Mouse (Mus musculus) erythroid progenitor cell, adult 5-6 weeks (primary cell): ENCODE measurements around the gene Teddm2. TPM values are rescaled to one million over a fixed set of nuclear protein-coding genes. Genes with fewer than 3 reads are reported as not detected.

Experiments
- ATAC-seq: replicated peaks from 2 replicates; pipeline ENCODE4 v1.8.0; 2016; ENCODE audit warnings: moderate number of reproducible peaks, mild to moderate bottlenecking, moderate TSS enrichment, inconsistent platforms; ENCODE audit not compliant: poor library complexity, low FRiP score, severe bottlenecking
- total RNA-seq, 2 experiments: library from RNA; stranded (forward) in 1 of 2; stranded (reverse) in 1 of 2; fragments of 150-400 nt in 1 of 2; fragments of 186-747, 209-891 nt in 1 of 2; gene quantifications; 2 replicates each; pipeline versions ENCODE4 v1.2.3 to v1.2.4; 2015 to 2017; ENCODE audit warnings: low replicate concordance in 2 of 2

Gene Teddm2
- total RNA-seq, 2 experiments from 2014 or later = 0.61 TPM; not detected in 1

DNA sequence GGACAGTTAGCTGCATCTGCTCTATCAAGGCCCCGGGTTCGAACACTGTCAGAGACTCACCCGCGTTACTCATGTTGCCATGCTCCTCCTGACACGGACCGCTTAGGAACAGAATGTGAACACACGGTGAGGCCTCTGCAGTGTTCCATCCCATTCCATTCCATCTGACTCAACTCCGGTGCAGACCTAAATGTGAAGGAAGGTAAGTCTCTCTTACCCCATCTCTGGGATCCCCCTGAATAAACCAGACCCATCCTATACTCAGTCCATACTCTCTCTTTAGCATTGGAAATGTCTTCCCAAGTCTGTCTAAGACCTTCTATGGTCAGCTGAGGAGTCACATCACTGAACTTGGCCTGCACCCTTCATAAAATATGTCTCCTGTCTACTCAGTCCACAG lies 56.0 kb downstream of the Teddm2 start, which contains the start of gene Rgsl1:
Gene Rgsl1 (minus strand): TSS at position 101 of the 400 bp plus-strand sequence.
- no peak for ATAC-seq

DNA sequence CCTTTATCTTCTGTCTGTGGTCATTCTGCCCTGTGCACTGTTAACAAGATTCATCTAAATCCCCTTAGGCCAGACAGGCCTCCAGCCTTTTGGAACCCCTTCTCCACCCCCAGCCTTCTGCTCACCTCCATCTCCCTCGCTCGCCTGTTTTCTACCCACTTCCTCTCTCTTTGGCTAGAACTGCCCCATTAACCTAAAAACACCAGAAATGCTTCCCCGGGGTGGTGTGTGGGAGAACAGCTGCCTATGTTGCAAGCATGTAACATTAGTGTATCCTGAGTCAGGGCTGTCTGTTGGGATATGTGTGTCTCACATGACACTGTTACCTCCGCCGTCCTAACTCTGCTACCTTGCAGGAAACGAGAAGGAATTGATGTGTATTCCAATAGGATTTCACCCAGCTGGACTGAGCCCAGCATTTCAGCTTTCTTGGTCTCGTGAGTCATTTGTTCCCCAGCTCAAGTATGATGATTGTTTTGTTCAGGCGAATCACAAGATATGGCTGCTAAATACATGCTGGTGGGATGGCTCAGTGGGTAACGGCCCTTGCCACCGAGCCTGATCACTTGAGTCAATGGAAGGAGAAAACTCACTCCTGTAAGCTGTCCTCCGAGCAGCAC lies 57.8 kb downstream of the Teddm2 start:
- ATAC-seq = no peak

DNA sequence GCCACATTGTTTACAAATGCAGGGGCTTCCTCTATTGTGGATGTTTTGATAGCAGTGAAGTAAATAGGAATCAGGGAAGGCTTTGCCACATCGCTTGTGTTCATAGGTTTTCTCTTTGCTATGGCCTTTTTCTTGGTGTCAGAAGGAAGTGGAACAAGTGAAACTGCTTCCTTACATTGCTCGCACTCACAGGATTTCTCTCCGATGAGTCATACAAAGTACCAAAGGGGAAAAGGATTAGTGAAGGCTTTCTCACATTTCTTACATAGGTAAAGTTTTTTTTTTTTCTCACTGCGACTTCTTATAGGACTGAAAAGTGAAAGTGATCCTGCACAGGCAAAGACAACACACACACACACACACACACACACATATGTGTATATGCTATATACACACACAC lies 64.0 kb downstream of the Teddm2 start:
- ATAC-seq = no peak

DNA sequence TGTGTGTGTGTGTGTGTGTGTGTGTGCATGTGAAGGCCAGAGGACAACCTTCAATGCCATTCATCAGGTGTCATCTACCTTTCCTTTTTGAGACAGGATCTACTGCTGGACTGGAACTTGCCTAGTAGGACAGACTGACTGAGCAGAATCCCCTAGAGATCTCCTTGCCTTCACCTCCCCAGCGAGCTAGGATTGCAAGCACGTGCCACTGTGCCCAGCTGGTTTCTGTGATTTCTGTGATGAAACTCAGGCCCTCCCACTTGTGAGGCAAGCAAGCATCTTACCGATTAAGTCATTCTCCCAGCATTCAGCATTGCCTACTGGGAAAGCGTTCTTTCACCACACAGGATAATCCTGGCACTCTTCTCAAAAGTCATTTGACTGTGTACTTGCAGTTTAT lies 69.3 kb downstream of the Teddm2 start:
- no peak for ATAC-seq

DNA sequence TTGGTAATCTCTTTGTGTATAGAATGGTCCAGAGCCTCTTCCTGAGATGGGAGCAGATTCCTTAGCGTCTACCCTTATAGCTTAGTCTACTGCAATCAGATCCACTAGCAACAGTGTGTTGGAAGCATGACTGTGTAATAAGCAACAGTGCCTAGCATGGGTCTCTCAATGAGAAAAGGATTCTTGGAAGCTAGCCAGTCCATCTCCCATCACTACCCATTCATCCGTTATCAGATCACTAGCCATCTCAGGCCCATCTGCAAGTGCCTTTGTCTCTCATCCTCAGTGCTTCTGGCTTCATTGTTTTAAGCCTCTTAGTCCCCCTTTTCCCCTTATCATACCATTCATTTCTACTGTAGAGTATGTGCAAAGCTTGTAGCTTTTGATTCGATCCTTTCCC lies 79.8 kb downstream of the Teddm2 start:
- ATAC-seq = no peak

DNA sequence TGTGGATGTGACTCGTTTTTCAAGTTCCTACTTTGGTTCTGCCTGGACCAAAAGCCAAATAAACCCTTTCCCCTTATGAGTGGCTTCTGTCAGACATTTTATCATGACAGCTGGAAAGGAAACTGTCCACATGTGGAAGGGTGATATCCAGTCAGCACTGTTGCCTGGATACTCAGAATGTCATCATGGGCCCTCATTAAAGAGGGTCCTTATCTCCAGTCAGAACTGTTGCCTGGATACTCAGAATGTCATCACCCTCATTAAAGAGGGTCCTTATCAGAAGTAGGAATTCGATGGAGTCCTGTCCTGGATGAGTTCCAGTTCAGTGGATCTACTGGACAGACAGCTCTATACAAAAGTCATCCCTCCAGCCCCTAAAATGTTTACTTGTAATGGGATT lies 85.8 kb downstream of the Teddm2 start:
- ATAC-seq = no peak

DNA sequence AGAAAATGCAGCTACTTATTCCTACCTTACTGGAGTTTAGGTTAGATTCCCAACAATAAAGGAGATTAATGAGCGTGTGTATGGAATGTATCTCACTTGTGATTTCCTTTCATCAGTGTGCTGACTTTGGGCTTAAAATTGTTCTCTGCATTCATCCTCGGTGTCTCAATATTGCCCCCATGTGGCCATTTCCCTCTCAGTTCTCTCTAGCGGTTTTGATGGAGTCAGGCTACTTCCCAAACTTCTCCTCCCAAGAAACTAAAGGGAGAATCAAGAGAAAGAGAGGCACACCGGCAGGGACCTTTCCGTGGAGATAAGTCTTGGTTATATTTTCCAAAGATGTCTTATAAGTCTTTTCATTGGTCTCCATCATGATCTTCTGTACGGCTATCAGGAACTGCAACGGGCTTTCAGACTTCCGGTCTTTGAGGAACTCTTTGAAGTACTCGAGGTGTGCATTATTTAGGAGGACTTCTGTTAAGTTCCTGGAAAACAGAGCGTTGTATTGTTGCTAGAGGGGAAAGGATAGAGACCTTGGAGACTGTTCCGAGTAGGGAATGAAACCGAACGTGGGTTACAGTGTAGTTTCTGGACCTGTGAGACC lies 92.5 kb downstream of the Teddm2 start:
- no peak for ATAC-seq

DNA sequence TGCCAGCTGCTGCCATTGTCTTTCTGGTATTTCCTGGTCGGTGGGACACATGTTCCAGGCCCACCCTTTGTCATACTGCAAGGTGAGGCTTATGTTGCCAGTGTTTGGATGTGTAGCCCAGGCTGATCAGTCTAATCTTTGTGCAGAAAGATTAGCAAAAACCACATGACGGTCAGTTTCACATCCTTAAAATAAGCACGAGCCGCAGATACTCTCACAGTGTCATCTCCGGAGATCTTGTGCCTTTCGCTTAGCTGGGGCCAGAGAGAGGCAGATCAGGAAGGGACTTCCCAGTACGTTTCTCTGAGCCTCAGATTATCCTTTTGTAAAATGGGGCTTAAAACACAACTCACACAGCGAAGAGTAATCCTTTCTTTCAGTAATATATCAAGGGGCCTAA lies 96.5 kb downstream of the Teddm2 start:
- ATAC-seq = no peak

DNA sequence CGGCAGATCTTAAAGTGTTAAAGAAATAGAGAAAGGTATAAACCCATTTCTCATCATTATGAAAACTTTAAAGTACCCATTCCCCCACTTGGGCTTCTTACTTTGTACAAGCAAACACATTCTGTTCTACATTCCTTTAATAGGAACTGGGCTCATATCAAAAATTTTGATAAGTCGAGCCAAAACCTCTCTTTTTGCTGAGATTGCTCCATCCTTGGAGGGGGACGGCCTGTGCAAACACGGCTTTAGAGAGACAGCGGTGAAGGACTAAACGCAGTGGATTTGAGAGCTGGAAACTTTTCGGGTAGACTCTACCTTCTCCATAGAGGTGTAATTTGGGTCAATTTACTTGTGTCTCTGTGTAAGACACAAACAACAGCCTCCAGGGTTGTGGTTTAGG lies 97.3 kb downstream of the Teddm2 start:
- ATAC-seq = no peak

Other genes starting within 250 kb of the Teddm2 start
- not detected in 2 replicates for gene Rgs8, start 247.2 kb downstream of the Teddm2 start, total RNA-seq (2015; ENCODE audit: low replicate concordance)
- gene Rgs8, start 247.2 kb downstream of the Teddm2 start, total RNA-seq (2017; ENCODE audit: low replicate concordance) = not detected in 2 replicates
- gene Rgs16, start 159.9 kb downstream of the Teddm2 start, total RNA-seq (2015; ENCODE audit: low replicate concordance) = not detected in 2 replicates
- gene Rgs16, start 159.9 kb downstream of the Teddm2 start, total RNA-seq (2017; ENCODE audit: low replicate concordance) = not detected in 2 replicates
- 96.2 and 117 TPM in 2 replicates for gene Rnasel, start 150.8 kb downstream of the Teddm2 start, total RNA-seq (2015; ENCODE audit: low replicate concordance)
- 128 and 171 TPM in 2 replicates for gene Rnasel, start 150.8 kb downstream of the Teddm2 start, total RNA-seq (2017; ENCODE audit: low replicate concordance)
- not detected in 2 replicates for gene Rgsl1, start 56.1 kb downstream of the Teddm2 start, total RNA-seq (2015; ENCODE audit: low replicate concordance)
- gene Rgsl1, start 56.1 kb downstream of the Teddm2 start, total RNA-seq (2017; ENCODE audit: low replicate concordance) = not detected in 2 replicates
- not detected in 2 replicates for gene Teddm1b, start 25.9 kb downstream of the Teddm2 start, total RNA-seq (2015; ENCODE audit: low replicate concordance)
- 0.13 TPM in 1 of 2 replicates, not detected in the other for gene Teddm1b, start 25.9 kb downstream of the Teddm2 start, total RNA-seq (2017; ENCODE audit: low replicate concordance)
- gene Teddm1a, start 8.5 kb downstream of the Teddm2 start, total RNA-seq (2015; ENCODE audit: low replicate concordance) = not detected in 2 replicates
- gene Teddm1a, start 8.5 kb downstream of the Teddm2 start, total RNA-seq (2017; ENCODE audit: low replicate concordance) = not detected in 2 replicates
- 72.9 and 80.7 TPM in 2 replicates for gene Glul, start 284 bp downstream of the Teddm2 start, total RNA-seq (2015; ENCODE audit: low replicate concordance)
- gene Glul, start 284 bp downstream of the Teddm2 start, total RNA-seq (2017; ENCODE audit: low replicate concordance) = 123 and 127 TPM in 2 replicates